Mouse (Mus musculus): ENCODE measurements around the gene Nhsl1. TPM values are rescaled to one million over a fixed set of nuclear protein-coding genes. Genes with fewer than 3 reads are reported as not detected.

The Nhsl1 gene
- polyA plus RNA-seq, 1 experiment from 2014 or later: 8.6 TPM

- Histone ChIP-seq H3K27me3 (ENCODE audit: control insufficient read depth, insufficient read depth, low read length) (no peaks in the 10 kb centered on the region), H3K36me3 (ENCODE audit: control insufficient read depth, insufficient read depth, low read length) (no peaks in the 10 kb centered on the region), H3K4me3 (ENCODE audit: low read depth, low read length) (no peak overlapping the region), H3K9ac (ENCODE audit: low read length) (no peak overlapping the region), H3K4me1 (ENCODE audit: control insufficient read depth, insufficient read depth, low read length) (peaks cover 5% of the 10 kb centered on the region; the same call in 1 of the 2 replicates), H3K4me2 (ENCODE audit: low read depth, severe bottlenecking) (no peak overlapping the region), H3K9me3 (ENCODE audit: control insufficient read depth, low read length) (no peaks in the 10 kb centered on the region), H3K27ac (replicated peaks; ENCODE audit: low read depth, low read length) (no peak overlapping the region)
- ATAC-seq (ENCODE audit: insufficient number of reproducible peaks, low FRiP score, low TSS enrichment, low read depth) (no peak), DNase-seq (ENCODE audit: low spot score) (no peak)
- 67% methylated on average over 8 of the region's 8 CpGs for WGBS
Observed at GRCm38 (mm10) chr10:18354103-18354502, 35.3 kb downstream of the Nhsl1 start.

GRCm38 (mm10) chr10:18356461-18356860, 37.7 kb downstream of the Nhsl1 start:
- no peak for ATAC-seq (ENCODE audit: insufficient number of reproducible peaks, low FRiP score, low TSS enrichment, low read depth)
- Histone ChIP-seq H3K4me1 (ENCODE audit: control insufficient read depth, insufficient read depth, low read length) (peaks cover 5% of the 10 kb centered on the region; the same call in 1 of the 2 replicates), H3K4me2 (ENCODE audit: low read depth, severe bottlenecking) (no peak overlapping the region), H3K36me3 (ENCODE audit: control insufficient read depth, insufficient read depth, low read length) (no peaks in the 10 kb centered on the region), H3K27me3 (ENCODE audit: control insufficient read depth, insufficient read depth, low read length) (no peaks in the 10 kb centered on the region), H3K9me3 (ENCODE audit: control insufficient read depth, low read length) (no peaks in the 10 kb centered on the region), H3K9ac (ENCODE audit: low read length) (no peak overlapping the region), H3K27ac (replicated peaks; ENCODE audit: low read depth, low read length) (no peak overlapping the region), H3K4me3 (ENCODE audit: low read depth, low read length) (no peak overlapping the region)
- DNase-seq (ENCODE audit: low spot score): no peak
- 86% methylated on average over 6 of the region's 6 CpGs for WGBS

GRCm38 (mm10) chr10:18357212-18357611, 38.4 kb downstream of the Nhsl1 start:
- 91% methylated on average over 6 of the region's 6 CpGs for WGBS
- Histone ChIP-seq H3K9me3 (ENCODE audit: control insufficient read depth, low read length) (no peaks in the 10 kb centered on the region), H3K9ac (ENCODE audit: low read length) (no peak overlapping the region), H3K4me1 (ENCODE audit: control insufficient read depth, insufficient read depth, low read length) (peaks cover 5% of the 10 kb centered on the region; the same call in 1 of the 2 replicates), H3K4me2 (ENCODE audit: low read depth, severe bottlenecking) (no peak overlapping the region), H3K36me3 (ENCODE audit: control insufficient read depth, insufficient read depth, low read length) (no peaks in the 10 kb centered on the region), H3K27me3 (ENCODE audit: control insufficient read depth, insufficient read depth, low read length) (no peaks in the 10 kb centered on the region), H3K27ac (replicated peaks; ENCODE audit: low read depth, low read length) (no peak overlapping the region), H3K4me3 (ENCODE audit: low read depth, low read length) (no peak overlapping the region)
- DNase-seq (ENCODE audit: low spot score): no peak
- no peak for ATAC-seq (ENCODE audit: insufficient number of reproducible peaks, low FRiP score, low TSS enrichment, low read depth)

DNA sequence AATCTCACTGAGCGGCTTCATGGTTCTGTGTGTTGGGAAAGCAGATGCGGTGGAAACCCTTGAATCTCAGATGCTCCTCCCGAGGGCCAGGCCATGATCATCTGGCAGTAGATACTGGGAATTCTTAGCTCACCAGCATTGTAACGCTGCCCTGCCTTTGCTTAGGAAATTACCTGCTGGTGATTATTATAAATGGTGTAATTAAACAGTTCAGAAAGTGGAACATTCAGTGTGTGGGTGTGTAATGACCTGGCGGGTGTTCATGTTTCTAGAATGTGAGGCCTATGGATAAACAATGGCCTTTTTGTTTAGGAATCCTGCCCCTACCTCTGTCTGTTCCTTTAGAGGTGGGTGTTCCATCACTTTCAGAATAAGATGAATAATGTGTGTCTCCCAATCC, 39.7 kb downstream of the Nhsl1 start:
- Histone ChIP-seq H3K4me1 (ENCODE audit: control insufficient read depth, insufficient read depth, low read length) (peaks cover 5% of the 10 kb centered on the region; the same call in 1 of the 2 replicates), H3K9me3 (ENCODE audit: control insufficient read depth, low read length) (no peaks in the 10 kb centered on the region), H3K4me3 (ENCODE audit: low read depth, low read length) (no peak overlapping the region), H3K36me3 (ENCODE audit: control insufficient read depth, insufficient read depth, low read length) (no peaks in the 10 kb centered on the region), H3K27me3 (ENCODE audit: control insufficient read depth, insufficient read depth, low read length) (no peaks in the 10 kb centered on the region), H3K9ac (ENCODE audit: low read length) (no peak overlapping the region), H3K27ac (replicated peaks; ENCODE audit: low read depth, low read length) (no peak overlapping the region), H3K4me2 (ENCODE audit: low read depth, severe bottlenecking) (no peak overlapping the region)
- 88% methylated on average over 5 of the region's 5 CpGs for WGBS
- DNase-seq (ENCODE audit: low spot score) (no peak), ATAC-seq (ENCODE audit: insufficient number of reproducible peaks, low FRiP score, low TSS enrichment, low read depth) (no peak)

- no peak overlapping the region for H3K9ac ChIP-seq (ENCODE audit: low read length)
- H3K9me3 ChIP-seq (ENCODE audit: control insufficient read depth, low read length): no peaks in the 10 kb centered on the region; the same call in 1 of the 2 replicates
- H3K4me3 ChIP-seq (ENCODE audit: low read depth, low read length): no peak overlapping the region
- no peak overlapping the region for H3K27ac ChIP-seq (replicated peaks; ENCODE audit: low read depth, low read length)
- no peak for ATAC-seq (ENCODE audit: insufficient number of reproducible peaks, low FRiP score, low TSS enrichment, low read depth)
- 94% methylated on average over 6 of the region's 6 CpGs for WGBS
- H3K36me3 ChIP-seq (ENCODE audit: control insufficient read depth, insufficient read depth, low read length): 0 out of 2 replicates have a peak, but pooled peaks cover 2% of the 10 kb centered on the region
- H3K4me2 ChIP-seq (ENCODE audit: low read depth, severe bottlenecking): no peak overlapping the region
- H3K4me1 ChIP-seq (ENCODE audit: control insufficient read depth, insufficient read depth, low read length): peaks cover 3% of the 10 kb centered on the region; the same call in 1 of the 2 replicates
- no peak for DNase-seq (ENCODE audit: low spot score)
- H3K27me3 ChIP-seq (ENCODE audit: control insufficient read depth, insufficient read depth, low read length): no peaks in the 10 kb centered on the region
Observed at GRCm38 (mm10) chr10:18360175-18360574, 41.4 kb downstream of the Nhsl1 start.

- Histone ChIP-seq H3K36me3 (ENCODE audit: control insufficient read depth, insufficient read depth, low read length) (0 out of 2 replicates have a peak, but pooled peaks cover 2% of the 10 kb centered on the region), H3K9ac (ENCODE audit: low read length) (no peak overlapping the region), H3K4me3 (ENCODE audit: low read depth, low read length) (no peak overlapping the region), H3K27me3 (ENCODE audit: control insufficient read depth, insufficient read depth, low read length) (no peaks in the 10 kb centered on the region), H3K9me3 (ENCODE audit: control insufficient read depth, low read length) (no peaks in the 10 kb centered on the region; the same call in 1 of the 2 replicates), H3K4me2 (ENCODE audit: low read depth, severe bottlenecking) (no peak overlapping the region), H3K4me1 (ENCODE audit: control insufficient read depth, insufficient read depth, low read length) (peaks cover 3% of the 10 kb centered on the region; the same call in 1 of the 2 replicates), H3K27ac (replicated peaks; ENCODE audit: low read depth, low read length) (no peak overlapping the region)
- WGBS: 91% methylated on average over 6 of the region's 6 CpGs
- no peak for ATAC-seq (ENCODE audit: insufficient number of reproducible peaks, low FRiP score, low TSS enrichment, low read depth)
- DNase-seq (ENCODE audit: low spot score): no peak
Observed at GRCm38 (mm10) chr10:18365432-18365831, 46.6 kb downstream of the Nhsl1 start.

- no peak for ATAC-seq (ENCODE audit: insufficient number of reproducible peaks, low FRiP score, low TSS enrichment, low read depth)
- 85% methylated on average over 7 of the region's 7 CpGs for WGBS
- Histone ChIP-seq H3K9me3 (ENCODE audit: control insufficient read depth, low read length) (no peaks in the 10 kb centered on the region; the same call in 1 of the 2 replicates), H3K27me3 (ENCODE audit: control insufficient read depth, insufficient read depth, low read length) (no peaks in the 10 kb centered on the region), H3K36me3 (ENCODE audit: control insufficient read depth, insufficient read depth, low read length) (0 out of 2 replicates have a peak, but pooled peaks cover 2% of the 10 kb centered on the region), H3K4me1 (ENCODE audit: control insufficient read depth, insufficient read depth, low read length) (peaks cover 10% of the 10 kb centered on the region), H3K27ac (replicated peaks; ENCODE audit: low read depth, low read length) (no peak overlapping the region), H3K4me2 (ENCODE audit: low read depth, severe bottlenecking) (no peak overlapping the region), H3K9ac (ENCODE audit: low read length) (no peak overlapping the region), H3K4me3 (ENCODE audit: low read depth, low read length) (no peak overlapping the region)
- DNase-seq (ENCODE audit: low spot score): no peak
Observed at GRCm38 (mm10) chr10:18366697-18367096, 47.9 kb downstream of the Nhsl1 start.

DNA sequence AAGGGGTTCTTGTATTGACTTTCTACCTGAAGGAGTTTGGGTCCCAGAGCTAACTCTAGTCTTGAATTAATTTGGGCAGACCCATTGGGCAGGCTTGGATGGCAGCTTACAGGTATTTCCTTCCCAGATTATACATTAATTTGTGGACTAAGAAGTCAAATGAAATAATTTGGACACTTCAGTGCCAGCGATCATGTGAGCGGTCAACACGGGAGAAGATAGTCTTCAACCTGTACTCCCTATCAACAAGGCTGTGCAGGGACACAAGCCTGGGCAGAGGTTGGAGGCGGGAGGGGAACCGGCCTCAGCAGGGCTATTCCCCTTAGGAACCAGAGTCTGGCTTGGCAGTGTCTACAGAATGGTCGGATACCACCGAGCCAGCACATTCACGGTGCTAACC, 49.3 kb downstream of the Nhsl1 start:
- Histone ChIP-seq H3K4me2 (ENCODE audit: low read depth, severe bottlenecking) (no peak overlapping the region), H3K27ac (replicated peaks; ENCODE audit: low read depth, low read length) (no peak overlapping the region), H3K4me1 (ENCODE audit: control insufficient read depth, insufficient read depth, low read length) (peaks cover 10% of the 10 kb centered on the region), H3K9me3 (ENCODE audit: control insufficient read depth, low read length) (no peaks in the 10 kb centered on the region; the same call in 1 of the 2 replicates), H3K9ac (ENCODE audit: low read length) (no peak overlapping the region), H3K27me3 (ENCODE audit: control insufficient read depth, insufficient read depth, low read length) (no peaks in the 10 kb centered on the region), H3K36me3 (ENCODE audit: control insufficient read depth, insufficient read depth, low read length) (0 out of 2 replicates have a peak, but pooled peaks cover 2% of the 10 kb centered on the region), H3K4me3 (ENCODE audit: low read depth, low read length) (no peak overlapping the region)
- ATAC-seq (ENCODE audit: insufficient number of reproducible peaks, low FRiP score, low TSS enrichment, low read depth) (no peak), DNase-seq (ENCODE audit: low spot score) (no peak)
- 94% methylated on average over 8 of the region's 8 CpGs for WGBS

All from limb, embryonic 11.5 days (tissue).